Comparison of ENCODE assay signal across 9 mouse cellular contexts in genomic region chr2:10371459-10371817, GRCm38 (mm10). TPM values are rescaled to one million over a fixed set of nuclear protein-coding genes. Genes with fewer than 3 reads are reported as not detected.
DNase-seq lines count a peak whose midpoint lies in the region; ATAC-seq and TF ChIP-seq lines count a peak whose summit lies in the region.
"Had no signal": no experiment of that assay in that cellular context is flagged by ENCODE, and none has a peak within 500 bp of the region (broad histone marks: within the 10 kb centered on the region; RNA-seq: fewer than 3 reads in every experiment).

No protein-coding gene starts in this region.

- no peak overlapping the region for H3K27ac ChIP-seq in heart, embryonic 10.5 days
- H3K27ac ChIP-seq in testis, adult 2 months (ENCODE audit: control insufficient read depth, insufficient read depth, low read depth, low read length) = no peak overlapping the region
- H3K27ac ChIP-seq in hindbrain, embryonic 15.5 days (replicated peaks) = no peak overlapping the region

- WGBS in heart, embryonic 10.5 days = 3% methylated on average over 16 of the region's 16 CpGs
- 3% methylated on average over 16 of the region's 16 CpGs for WGBS in hindbrain, embryonic 15.5 days

- TF ChIP-seq POLR2A in testis, adult 2 months (IDR thresholded peaks at IDR 0.05; ENCODE audit: control insufficient read depth, low read depth, low read length) = no peak

- DNase-seq in heart, embryonic 10.5 days (ENCODE audit: low spot score) = peak; percentile 77
- DNase-seq in heart, postnatal 10 days = no peak
- DNase-seq in testis, postnatal 10 days (ENCODE audit: low spot score) = no peak
- DNase-seq in testis, postnatal 14 days (ENCODE audit: low spot score) = peak; percentile 46
- no peak for DNase-seq in adrenal gland, adult 18-20 months (ENCODE audit: low spot score in 2 of 2)
- no peak for DNase-seq in urinary bladder, postnatal 4 days (ENCODE audit: low spot score in 2 of 2)

- H3K9me3 ChIP-seq in heart, embryonic 10.5 days = no peaks in the 10 kb centered on the region
- H3K9me3 ChIP-seq in hindbrain, embryonic 15.5 days = no peaks in the 10 kb centered on the region

- H3K4me3 ChIP-seq in heart, embryonic 10.5 days = peak overlapping the region; percentile 73
- peak overlapping the region; percentile 56 for H3K4me3 ChIP-seq in testis, adult 2 months (ENCODE audit: control insufficient read depth, low read depth, low read length)
- H3K4me3 ChIP-seq in hindbrain, embryonic 15.5 days = peak overlapping the region; percentile 56

- peaks cover 20% of the 10 kb centered on the region for H3K4me1 ChIP-seq in heart, embryonic 10.5 days
- H3K4me1 ChIP-seq in testis, adult 2 months (ENCODE audit: control insufficient read depth, insufficient read depth, low read length) = peaks cover 25% of the 10 kb centered on the region
- peaks cover 26% of the 10 kb centered on the region for H3K4me1 ChIP-seq in hindbrain, embryonic 15.5 days (replicated peaks)

- intact Hi-C loops in heart, postnatal 10 days (cut with DNase I) = no loop called here

- H3K4me2 ChIP-seq in hindbrain, embryonic 15.5 days = peak overlapping the region; percentile 94

- peaks cover 75% of the 10 kb centered on the region for H3K27me3 ChIP-seq in heart, embryonic 10.5 days (ENCODE audit: insufficient read depth, poor library complexity, severe bottlenecking)
- no peaks in the 10 kb centered on the region for H3K27me3 ChIP-seq in testis, adult 2 months (ENCODE audit: control insufficient read depth, insufficient read depth, low read length)
- H3K27me3 ChIP-seq in hindbrain, embryonic 15.5 days = peaks cover 53% of the 10 kb centered on the region

- H3K36me3 ChIP-seq in heart, embryonic 10.5 days = no peaks in the 10 kb centered on the region
- H3K36me3 ChIP-seq in testis, adult 2 months (ENCODE audit: control insufficient read depth, insufficient read depth, low read length) = no peaks in the 10 kb centered on the region
- H3K36me3 ChIP-seq in hindbrain, embryonic 15.5 days = no peaks in the 10 kb centered on the region

- no peak for TF ChIP-seq CTCF in testis, adult 2 months (IDR thresholded peaks at IDR 0.05; ENCODE audit: control insufficient read depth, insufficient read depth, insufficient replicate concordance, low read depth, low read length)

- no peak overlapping the region for H3K9ac ChIP-seq in hindbrain, embryonic 15.5 days

- no peak for ATAC-seq in hindbrain, embryonic 15.5 days (ENCODE audit: low FRiP score, low read depth)

RNA-seq across cellular contexts. Expression of gene Sfmbt2, which starts 1.1 kb away (rescaled TPM):
- 2.1 and 2.2 TPM in 2 replicates for polyA plus RNA-seq in heart, embryonic 10.5 days (2016; fragmentation: Nextera tagmentation; extraction: Ambion mirVana)
- 1 to 10 TPM in 1 of 2 experiments, under 1 TPM in 1; 0.91 to 1.4 TPM for total RNA-seq in heart, postnatal 10 days (2021)
- polyA plus RNA-seq in testis, adult 2 months (2012; rRNA removed) = 12.9 and 15.2 TPM in 2 replicates
- polyA plus RNA-seq in hindbrain, embryonic 15.5 days (2015; fragmentation: Nextera tagmentation; extraction: Ambion mirVana) = 6.5 and 6.7 TPM in 2 replicates
- total RNA-seq in adrenal gland, adult 18-20 months (2021) = under 1 TPM; 0.33 to 0.54 TPM
- total RNA-seq: MEL had no signal

Comparison
In these comparisons a context has a peak if more than half of its experiments do, and no peak if none do; other contexts are left out.
1. DNase-seq: peak in heart, embryonic 10.5 days (single experiment) and testis, postnatal 14 days (single experiment); none in heart, postnatal 10 days (0 of 2), testis, postnatal 10 days (single experiment), adrenal gland, adult 18-20 months (0 of 2) and urinary bladder, postnatal 4 days (0 of 2).
2. Peak in every context shown above with its lines, with median percentiles within 50 percentile points of each other: H3K4me3 ChIP-seq.